Mouse (Mus musculus) intestine, postnatal 0 days (tissue): ENCODE data around the gene Olfr1396. TPM values are rescaled to one million over a fixed set of nuclear protein-coding genes. Genes with fewer than 3 reads are reported as not detected.
A peak's percentile ranks its signal among the peaks of the same experiment; 100 is the strongest.

Source experiments
- ATAC-seq: fragments of 200-750 bp; cut with Nextera tagmentation; 2 replicates; pipeline ENCODE4 v1.8.0; 2017; ENCODE audit warnings: mild to moderate bottlenecking, moderate TSS enrichment, moderate library complexity
- H3K27ac ChIP-seq: fragments of 300-500 bp; sonication (generic); 2 replicates; pipeline ENCODE4 v1.5.1; 2014; ENCODE audit warnings: mild to moderate bottlenecking, low read depth, low read length, moderate library complexity
- H3K27me3 ChIP-seq: fragments of 300-500 bp; sonication (generic); replicated peaks from 2 replicates; pipeline ENCODE4 v1.6.1; 2014; ENCODE audit warnings: low read length, mixed read lengths; ENCODE audit not compliant: control insufficient read depth, insufficient read depth
- H3K36me3 ChIP-seq: fragments of 300-500 bp; sonication (generic); 2 replicates; pipeline ENCODE4 v1.6.1; 2014; ENCODE audit warnings: mild to moderate bottlenecking, moderate library complexity; ENCODE audit not compliant: control insufficient read depth, insufficient read depth
- H3K4me1 ChIP-seq: fragments of 300-500 bp; sonication (generic); replicated peaks from 2 replicates; pipeline ENCODE4 v1.6.1; 2014; ENCODE audit warnings: antibody characterized with exemption, low read length, mixed read lengths; ENCODE audit not compliant: control insufficient read depth, insufficient read depth
- H3K4me2 ChIP-seq: fragments of 300-500 bp; sonication (generic); replicated peaks from 2 replicates; pipeline ENCODE4 v1.6.1; 2014; ENCODE audit warnings: low read depth, mild to moderate bottlenecking, moderate library complexity
- H3K4me3 ChIP-seq: fragments of 300-500 bp; sonication (generic); 2 replicates; pipeline ENCODE4 v1.5.1; 2014; ENCODE audit warnings: low read depth, low read length
- H3K9ac ChIP-seq: fragments of 300-500 bp; sonication (generic); 2 replicates; pipeline ENCODE4 v1.6.1; 2014; ENCODE audit warnings: mild to moderate bottlenecking, low read depth, low read length
- H3K9me3 ChIP-seq: fragments of 300-500 bp; sonication (generic); 2 replicates; pipeline ENCODE4 v1.6.1; 2016; ENCODE audit warnings: mixed run types; ENCODE audit not compliant: control insufficient read depth
- CTCF ChIP-seq: sonication (generic); IDR thresholded peaks from 2 replicates; pipeline ENCODE4 v1.5.1; 2016; ENCODE audit warnings: low read depth, mild to moderate bottlenecking, control low read depth, antibody characterized with exemption, moderate library complexity
- WGBS: fragments of 180-500 bp; shearing (Covaris S2); extraction: QIAGEN DNeasy Blood & Tissue Kit; methylation state at CpG from one replicate; pipeline ENCODE4 v1.1.7; 2014; 5-methylcytosine and 5-hydroxymethylcytosine counted together
- polyA plus RNA-seq: library from polyadenylated mRNA; unstranded; fragments of >200 nt; fragmentation: Nextera tagmentation; extraction: Ambion mirVana; gene quantifications from 2 replicates; pipeline ENCODE4 v1.2.1, GENCODE M21; 2015

Gene Olfr1396
- polyA plus RNA-seq, 1 experiment from 2014 or later: 0.04 TPM

DNA sequence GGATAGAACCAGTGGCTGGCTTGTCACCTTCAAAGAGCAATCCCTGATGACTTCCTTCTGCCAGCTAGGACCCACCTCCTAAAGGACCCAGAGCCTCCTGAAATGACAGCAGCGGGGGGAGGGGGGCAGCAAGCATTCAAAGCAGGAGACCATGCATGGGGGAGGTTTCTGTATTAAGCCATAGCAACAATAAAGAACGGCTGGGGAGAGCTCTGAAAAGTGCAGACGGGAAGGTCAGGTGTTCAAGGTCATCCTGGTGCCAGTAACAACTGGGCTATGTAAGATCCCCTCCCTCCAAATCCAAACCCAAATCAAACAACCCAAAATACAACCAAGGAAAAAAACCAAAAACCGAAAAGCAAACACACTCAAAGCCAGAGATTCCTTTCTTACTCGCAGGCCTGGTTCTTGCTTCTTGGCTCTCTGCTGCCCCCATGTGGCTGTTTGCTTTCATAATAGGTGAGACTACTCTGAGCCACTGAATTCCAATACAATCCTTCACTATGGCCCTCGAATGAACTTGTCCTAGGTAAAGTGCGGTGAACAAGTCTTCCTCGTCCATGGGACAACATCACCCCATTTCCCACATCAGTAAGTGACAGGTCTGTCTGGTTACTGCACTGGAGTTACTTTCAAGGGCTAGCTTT is 11.5 kb downstream of the Olfr1396 start:
- Histone ChIP-seq H3K9ac (no peak overlapping the region), H3K27ac (no peak overlapping the region), H3K4me1 (0 out of 2 replicates have a peak, but pooled peaks cover 3% of the 10 kb centered on the region), H3K4me3 (no peak overlapping the region), H3K9me3 (no peaks in the 10 kb centered on the region), H3K27me3 (no peaks in the 10 kb centered on the region), H3K4me2 (no peak overlapping the region), H3K36me3 (no peaks in the 10 kb centered on the region)
- ATAC-seq: peak; percentile 56; the same call in 1 of the 2 replicates
- WGBS: 9% methylated on average over 8 of the region's 8 CpGs
- peak; percentile 97 for TF ChIP-seq CTCF

DNA sequence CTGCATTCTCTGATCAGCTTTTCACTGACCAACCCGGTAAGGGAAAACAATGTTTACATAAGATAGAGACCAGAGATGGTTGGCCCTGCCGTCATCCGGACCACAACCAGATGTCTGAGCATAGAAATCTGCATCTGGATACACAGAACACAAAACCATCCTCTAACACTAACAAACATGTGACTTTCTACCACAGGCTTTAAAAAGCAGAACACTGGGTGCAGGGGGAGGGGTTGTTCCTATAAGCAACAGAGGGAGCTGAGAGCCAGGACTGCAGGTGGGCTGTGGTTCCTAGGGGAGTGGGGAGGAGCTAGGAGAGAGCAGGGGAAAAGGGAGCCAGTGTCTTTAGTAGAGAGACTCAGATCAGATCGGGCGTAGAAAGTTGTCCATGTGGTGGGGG is 13.2 kb downstream of the Olfr1396 start:
- ATAC-seq: no peak
- H3K27me3 ChIP-seq: no peaks in the 10 kb centered on the region
- 36% methylated on average over 5 of the region's 5 CpGs for WGBS
- H3K36me3 ChIP-seq: peaks cover 2% of the 10 kb centered on the region; the same call in 1 of the 2 replicates
- H3K9ac ChIP-seq: no peak overlapping the region
- TF ChIP-seq CTCF: no peak
- H3K4me2 ChIP-seq: no peak overlapping the region
- H3K27ac ChIP-seq: no peak overlapping the region
- H3K4me3 ChIP-seq: no peak overlapping the region
- H3K9me3 ChIP-seq: no peaks in the 10 kb centered on the region
- 0 out of 2 replicates have a peak, but pooled peaks cover 3% of the 10 kb centered on the region for H3K4me1 ChIP-seq

DNA sequence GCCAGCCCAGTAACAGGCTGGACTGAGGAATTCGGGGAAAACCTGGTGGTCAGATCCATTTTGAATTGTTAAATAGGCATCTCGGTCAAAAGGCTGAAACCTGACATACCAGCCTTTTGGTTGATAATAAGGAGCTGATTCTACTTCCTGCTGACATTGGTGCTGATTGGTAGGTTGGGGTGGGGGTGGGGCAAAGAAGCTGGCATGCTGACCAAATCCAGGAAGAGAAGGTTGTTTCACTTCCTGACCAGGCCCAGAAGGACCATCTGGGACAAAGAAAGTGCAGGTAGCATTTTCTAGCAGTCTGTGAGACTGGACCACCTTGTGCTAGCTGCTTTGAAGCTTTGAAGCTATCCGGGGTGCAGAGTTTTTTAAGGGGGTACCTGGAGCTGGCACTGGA is 14.3 kb downstream of the Olfr1396 start:
- no peak overlapping the region for H3K4me2 ChIP-seq
- H3K4me3 ChIP-seq: no peak overlapping the region
- no peak overlapping the region for H3K27ac ChIP-seq
- no peak for TF ChIP-seq CTCF
- no peaks in the 10 kb centered on the region for H3K9me3 ChIP-seq
- H3K9ac ChIP-seq: no peak overlapping the region
- peaks cover 2% of the 10 kb centered on the region; the same call in 1 of the 2 replicates for H3K36me3 ChIP-seq
- ATAC-seq: no peak
- no peaks in the 10 kb centered on the region for H3K27me3 ChIP-seq
- 0 out of 2 replicates have a peak, but pooled peaks cover 3% of the 10 kb centered on the region for H3K4me1 ChIP-seq
- WGBS: 90% methylated on average over 3 of the region's 3 CpGs

DNA sequence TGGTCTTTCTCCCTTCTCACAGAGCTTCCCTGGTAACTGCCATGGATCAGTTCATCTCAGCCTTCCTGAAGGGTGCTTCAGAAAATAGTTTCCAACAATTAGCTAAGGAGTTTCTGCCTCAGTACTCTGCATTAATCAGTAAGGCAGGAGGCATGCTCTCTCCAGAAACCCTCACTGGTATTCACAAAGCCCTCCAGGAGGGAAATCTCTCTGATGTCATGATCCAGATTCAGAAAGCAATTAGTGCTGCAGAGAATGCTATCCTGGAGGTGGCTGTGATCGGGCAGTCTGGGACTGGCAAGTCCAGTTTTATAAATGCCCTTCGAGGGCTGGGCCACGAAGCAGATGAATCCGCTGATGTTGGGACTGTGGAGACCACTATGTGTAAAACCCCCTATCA is 19.3 kb downstream of the Olfr1396 start:
- WGBS: 91% methylated on average over 4 of the region's 4 CpGs
- no peaks in the 10 kb centered on the region for H3K27me3 ChIP-seq
- no peak overlapping the region for H3K4me2 ChIP-seq
- no peak overlapping the region for H3K9ac ChIP-seq
- TF ChIP-seq CTCF: no peak
- H3K9me3 ChIP-seq: no peaks in the 10 kb centered on the region
- H3K4me1 ChIP-seq: 0 out of 2 replicates have a peak, but pooled peaks cover 5% of the 10 kb centered on the region
- peaks cover 2% of the 10 kb centered on the region; the same call in 1 of the 2 replicates for H3K36me3 ChIP-seq
- no peak overlapping the region for H3K4me3 ChIP-seq
- no peak for ATAC-seq
- no peak overlapping the region for H3K27ac ChIP-seq

DNA sequence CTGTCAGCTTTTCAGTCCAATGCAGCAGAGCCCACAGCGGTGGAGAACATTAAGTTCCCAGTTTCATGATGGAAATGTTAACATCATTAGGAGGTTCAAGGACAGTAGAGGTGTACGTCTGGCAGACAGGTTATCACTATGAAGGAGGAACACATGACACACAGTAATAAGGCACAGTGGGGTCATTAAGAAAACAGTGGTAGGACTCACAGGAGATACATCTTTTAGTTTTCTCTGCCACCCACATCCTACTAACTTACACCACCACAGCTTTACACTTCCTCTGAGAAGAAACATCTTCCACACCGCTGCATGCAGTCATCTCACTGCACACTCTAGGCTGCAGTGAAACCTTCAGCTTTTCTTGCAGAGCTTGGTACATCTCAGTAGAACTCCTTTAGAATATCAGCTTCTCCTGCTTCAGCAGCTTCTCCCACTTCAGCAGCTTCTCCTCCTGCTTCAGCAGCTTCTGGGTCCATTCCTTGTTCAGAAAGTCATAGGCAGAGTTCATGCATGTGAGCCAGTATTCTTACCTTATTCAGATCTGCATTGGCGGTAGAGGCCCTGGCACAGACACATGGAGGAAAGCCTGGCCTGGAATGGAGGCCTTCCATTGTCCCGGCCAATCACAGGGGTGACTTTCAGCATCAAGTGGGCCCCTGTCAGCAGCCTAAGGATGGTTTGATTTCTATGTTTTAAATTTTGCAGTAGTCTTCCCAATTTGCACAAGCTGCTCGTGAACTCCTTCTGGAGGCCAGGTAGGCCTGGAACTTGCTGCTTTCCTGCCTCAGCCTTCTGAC is 20.6 kb downstream of the Olfr1396 start:
- H3K27me3 ChIP-seq: no peaks in the 10 kb centered on the region
- WGBS: 84% methylated on average over 6 of the region's 6 CpGs
- H3K36me3 ChIP-seq: peaks cover 2% of the 10 kb centered on the region; the same call in 1 of the 2 replicates
- H3K9ac ChIP-seq: no peak overlapping the region
- H3K9me3 ChIP-seq: no peaks in the 10 kb centered on the region
- ATAC-seq: no peak
- no peak overlapping the region for H3K4me3 ChIP-seq
- H3K27ac ChIP-seq: no peak overlapping the region
- no peak for TF ChIP-seq CTCF
- no peak overlapping the region for H3K4me2 ChIP-seq
- 0 out of 2 replicates have a peak, but pooled peaks cover 7% of the 10 kb centered on the region for H3K4me1 ChIP-seq

DNA sequence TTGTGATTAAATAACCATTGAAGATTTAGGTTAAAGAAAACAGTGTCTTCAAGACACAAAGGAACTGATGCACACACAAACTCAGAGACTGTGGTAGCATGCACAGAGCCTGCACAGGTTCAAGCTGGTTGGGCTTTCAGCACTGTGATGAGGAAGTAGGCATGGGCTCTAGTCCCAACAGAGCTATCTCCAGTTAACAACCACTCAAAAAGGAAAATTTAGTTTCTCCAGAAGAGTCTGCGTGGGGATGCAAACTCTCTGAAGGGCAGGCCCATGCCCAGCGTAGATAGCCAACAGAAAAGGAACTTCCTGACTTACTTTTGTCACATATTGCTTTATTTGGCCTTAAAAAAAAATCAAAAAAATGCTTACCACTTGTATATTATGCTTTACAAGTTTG is 21.9 kb downstream of the Olfr1396 start:
- H3K4me1 ChIP-seq: 0 out of 2 replicates have a peak, but pooled peaks cover 7% of the 10 kb centered on the region
- H3K27me3 ChIP-seq: no peaks in the 10 kb centered on the region
- no peak overlapping the region for H3K4me2 ChIP-seq
- no peak overlapping the region for H3K9ac ChIP-seq
- no peak overlapping the region for H3K27ac ChIP-seq
- no peak for ATAC-seq
- no peak overlapping the region for H3K4me3 ChIP-seq
- no peaks in the 10 kb centered on the region for H3K9me3 ChIP-seq
- 90% methylated on average over 2 of the region's 2 CpGs for WGBS
- no peak for TF ChIP-seq CTCF
- H3K36me3 ChIP-seq: peaks cover 2% of the 10 kb centered on the region; the same call in 1 of the 2 replicates
